Mouse (Mus musculus): ENCODE data around the gene Rrad.

- TF ChIP-seq CTCF (IDR thresholded peaks at IDR 0.05) = no peak
- no peak for TF ChIP-seq POLR2A (IDR thresholded peaks at IDR 0.05; ENCODE audit: insufficient read depth, low read depth, low read length)
Measured at GRCm38 (mm10) chr8:104632486-104632885, 1.4 kb upstream of the Rrad start.
